In genomic region chr15:103202088-103202793, GRCm38 (mm10) we compare ENCODE assay signal across 8 mouse cellular contexts. TPM values are rescaled to one million over a fixed set of nuclear protein-coding genes. Genes with fewer than 3 reads are reported as not detected.
DNase-seq lines count a peak whose midpoint lies in the region; ATAC-seq and TF ChIP-seq lines count a peak whose summit lies in the region.

No protein-coding gene starts in this region.

- H3K4me3 ChIP-seq in heart, adult 2 months: no peak overlapping the region
- no peak overlapping the region for H3K4me3 ChIP-seq in intestine, embryonic 15.5 days (replicated peaks)
- no peak overlapping the region for H3K4me3 ChIP-seq in liver, embryonic 11.5 days (ENCODE audit: low read depth, low read length)

- peak overlapping the region; percentile 60 for H3K27ac ChIP-seq in heart, adult 2 months
- H3K27ac ChIP-seq in intestine, embryonic 15.5 days: no peak overlapping the region
- H3K27ac ChIP-seq in liver, embryonic 11.5 days (ENCODE audit: low read depth, low read length): no peak overlapping the region

- DNase-seq in embryo, embryonic 10.5 days (ENCODE audit: low spot score): peak; percentile 58
- DNase-seq in embryo, embryonic 9.5 days (ENCODE audit: extremely low spot score): no peak
- peak; percentile 58 to 73 for DNase-seq in heart, adult 2 months
- DNase-seq in lung, postnatal 14 days: peak; percentile 65
- no peak for DNase-seq in cerebellum, postnatal 4 days (ENCODE audit: low spot score in 2 of 2)
- DNase-seq in liver, embryonic 11.5 days (ENCODE audit: low spot score): no peak

- H3K9me3 ChIP-seq in intestine, embryonic 15.5 days: no peaks in the 10 kb centered on the region
- no peaks in the 10 kb centered on the region for H3K9me3 ChIP-seq in liver, embryonic 11.5 days (ENCODE audit: control insufficient read depth, low read length)

- no peaks in the 10 kb centered on the region for H3K27me3 ChIP-seq in heart, adult 2 months (ENCODE audit: control insufficient read depth, insufficient read depth, low read length)
- no peaks in the 10 kb centered on the region for H3K27me3 ChIP-seq in intestine, embryonic 15.5 days (replicated peaks)
- no peaks in the 10 kb centered on the region for H3K27me3 ChIP-seq in liver, embryonic 11.5 days (replicated peaks; ENCODE audit: control insufficient read depth, insufficient read depth, low read length)

- H3K9ac ChIP-seq in heart, adult 2 months (ENCODE audit: low read depth, low read length): no peak overlapping the region
- no peak overlapping the region for H3K9ac ChIP-seq in intestine, embryonic 15.5 days
- H3K9ac ChIP-seq in liver, embryonic 11.5 days (ENCODE audit: low read depth, low read length): no peak overlapping the region

- H3K4me1 ChIP-seq in heart, adult 2 months (ENCODE audit: control insufficient read depth, insufficient read depth, low read length): no peaks in the 10 kb centered on the region; the same call in 1 of the 2 replicates
- H3K4me1 ChIP-seq in intestine, embryonic 15.5 days (replicated peaks): no peaks in the 10 kb centered on the region
- no peaks in the 10 kb centered on the region for H3K4me1 ChIP-seq in liver, embryonic 11.5 days (replicated peaks; ENCODE audit: control insufficient read depth, insufficient read depth, low read length)

- no peak for TF ChIP-seq CTCF in heart, adult 2 months (IDR thresholded peaks at IDR 0.05)

- H3K4me2 ChIP-seq in intestine, embryonic 15.5 days (replicated peaks): no peak overlapping the region
- no peak overlapping the region for H3K4me2 ChIP-seq in liver, embryonic 11.5 days

- ATAC-seq in intestine, embryonic 15.5 days: peak; percentile 47; the same call in 1 of the 2 replicates
- ATAC-seq in granulocyte monocyte progenitor cell, adult 5-6 weeks (replicated peaks; ENCODE audit: poor library complexity, severe bottlenecking): no peak
- ATAC-seq in liver, embryonic 11.5 days (replicated peaks; ENCODE audit: low FRiP score): no peak

- TF ChIP-seq EP300 in heart, adult 2 months (IDR thresholded peaks at IDR 0.05; ENCODE audit: insufficient read depth, low read depth, low read length): peak; percentile 79; the same call in 1 of the 2 replicates

- WGBS in heart, adult 2 months: 39% methylated on average over 6 of the region's 6 CpGs
- WGBS in intestine, embryonic 15.5 days: 29% methylated on average over 6 of the region's 6 CpGs
- 66% methylated on average over 6 of the region's 6 CpGs for WGBS in liver, embryonic 11.5 days

- no peak for TF ChIP-seq POLR2A in heart, adult 2 months (IDR thresholded peaks at IDR 0.05; ENCODE audit: insufficient read depth, low read depth, low read length)

- peaks cover 14% of the 10 kb centered on the region for H3K36me3 ChIP-seq in heart, adult 2 months (ENCODE audit: control insufficient read depth, insufficient read depth, low read length)
- H3K36me3 ChIP-seq in intestine, embryonic 15.5 days: peaks cover 16% of the 10 kb centered on the region; the same call in 1 of the 2 replicates
- peaks cover 41% of the 10 kb centered on the region for H3K36me3 ChIP-seq in liver, embryonic 11.5 days (ENCODE audit: control insufficient read depth, insufficient read depth, low read length)

- H3K79me2 ChIP-seq in heart, adult 2 months (replicated peaks; ENCODE audit: control insufficient read depth, insufficient read depth, low read length): no peaks in the 10 kb centered on the region

- intact Hi-C loops in heart, adult 2 months (cut with DNase I): no loop called here

RNA-seq across cellular contexts. Expression of gene Smug1, which starts 35.3 kb away (rescaled TPM):
- 10 to 100 TPM; 13.9 to 15.2 TPM for total RNA-seq in heart, adult 2 months (2021)
- 13.3 and 13.9 TPM in 2 replicates for polyA plus RNA-seq in heart, adult 2 months (2012; rRNA removed)
- 17.8 and 18.2 TPM in 2 replicates for polyA plus RNA-seq in intestine, embryonic 15.5 days (2015; fragmentation: Nextera tagmentation; extraction: Ambion mirVana)
- 3.3 and 4.7 TPM in 2 replicates for total RNA-seq in granulocyte monocyte progenitor cell, adult 5-6 weeks (2014; fragmentation: Nextera tagmentation)
- total RNA-seq in granulocyte monocyte progenitor cell, adult 5-6 weeks (2017): 1.8 and 4.0 TPM in 2 replicates
- polyA plus RNA-seq in liver, embryonic 11.5 days (2014; fragmentation: Nextera tagmentation; extraction: Ambion mirVana): 12.8 and 13.3 TPM in 2 replicates

RNA-seq across cellular contexts. Expression of gene Cbx5, which starts 37.4 kb away (rescaled TPM):
- 10 to 100 TPM; 56.5 to 57.0 TPM for total RNA-seq in heart, adult 2 months (2021)
- 15.6 and 39.9 TPM in 2 replicates for polyA plus RNA-seq in heart, adult 2 months (2012; rRNA removed)
- 86.7 and 98.0 TPM in 2 replicates for polyA plus RNA-seq in intestine, embryonic 15.5 days (2015; fragmentation: Nextera tagmentation; extraction: Ambion mirVana)
- total RNA-seq in granulocyte monocyte progenitor cell, adult 5-6 weeks (2014; fragmentation: Nextera tagmentation): 105 and 120 TPM in 2 replicates
- total RNA-seq in granulocyte monocyte progenitor cell, adult 5-6 weeks (2017): 225 and 229 TPM in 2 replicates
- polyA plus RNA-seq in liver, embryonic 11.5 days (2014; fragmentation: Nextera tagmentation; extraction: Ambion mirVana): 116 and 126 TPM in 2 replicates

RNA-seq across cellular contexts. Expression of gene Hnrnpa1, which starts 38.0 kb away (rescaled TPM):
- total RNA-seq in heart, adult 2 months (2021): 100 to 1,000 TPM; 143 to 149 TPM
- polyA plus RNA-seq in heart, adult 2 months (2012; rRNA removed): 59.4 and 109 TPM in 2 replicates
- 652 and 741 TPM in 2 replicates for polyA plus RNA-seq in intestine, embryonic 15.5 days (2015; fragmentation: Nextera tagmentation; extraction: Ambion mirVana)
- 605 and 693 TPM in 2 replicates for total RNA-seq in granulocyte monocyte progenitor cell, adult 5-6 weeks (2014; fragmentation: Nextera tagmentation)
- total RNA-seq in granulocyte monocyte progenitor cell, adult 5-6 weeks (2017): 956 and 1,234 TPM in 2 replicates
- polyA plus RNA-seq in liver, embryonic 11.5 days (2014; fragmentation: Nextera tagmentation; extraction: Ambion mirVana): 917 and 938 TPM in 2 replicates

RNA-seq across cellular contexts. Expression of gene Nfe2, which starts 56.0 kb away (rescaled TPM):
- total RNA-seq in heart, adult 2 months (2021): 1 to 10 TPM in 1 of 2 experiments, under 1 TPM in 1; 0.86 to 2.0 TPM
- polyA plus RNA-seq in heart, adult 2 months (2012; rRNA removed): 1.6 and 1.9 TPM in 2 replicates
- polyA plus RNA-seq in intestine, embryonic 15.5 days (2015; fragmentation: Nextera tagmentation; extraction: Ambion mirVana): 3.5 and 4.9 TPM in 2 replicates
- total RNA-seq in granulocyte monocyte progenitor cell, adult 5-6 weeks (2014; fragmentation: Nextera tagmentation): 159 and 180 TPM in 2 replicates
- 112 and 174 TPM in 2 replicates for total RNA-seq in granulocyte monocyte progenitor cell, adult 5-6 weeks (2017)
- 94.1 and 108 TPM in 2 replicates for polyA plus RNA-seq in liver, embryonic 11.5 days (2014; fragmentation: Nextera tagmentation; extraction: Ambion mirVana)

Comparison
In these comparisons a context has a peak if more than half of its experiments do, and no peak if none do; other contexts are left out.
1. DNase-seq: peak in embryo, embryonic 10.5 days (single experiment), heart, adult 2 months (2 of 2) and lung, postnatal 14 days (single experiment); none in embryo, embryonic 9.5 days (single experiment), cerebellum, postnatal 4 days (0 of 2) and liver, embryonic 11.5 days (single experiment).